Mouse (Mus musculus) cerebellum, adult 9-10 months (tissue): ENCODE data around the gene Slc44a3.
A peak's percentile ranks its signal among the peaks of the same experiment; 100 is the strongest.

Experiments used
- DNase-seq: peaks from one replicate; pipeline ENCODE4 v3.0.0; 2022

Slc44a3 gene

DNA sequence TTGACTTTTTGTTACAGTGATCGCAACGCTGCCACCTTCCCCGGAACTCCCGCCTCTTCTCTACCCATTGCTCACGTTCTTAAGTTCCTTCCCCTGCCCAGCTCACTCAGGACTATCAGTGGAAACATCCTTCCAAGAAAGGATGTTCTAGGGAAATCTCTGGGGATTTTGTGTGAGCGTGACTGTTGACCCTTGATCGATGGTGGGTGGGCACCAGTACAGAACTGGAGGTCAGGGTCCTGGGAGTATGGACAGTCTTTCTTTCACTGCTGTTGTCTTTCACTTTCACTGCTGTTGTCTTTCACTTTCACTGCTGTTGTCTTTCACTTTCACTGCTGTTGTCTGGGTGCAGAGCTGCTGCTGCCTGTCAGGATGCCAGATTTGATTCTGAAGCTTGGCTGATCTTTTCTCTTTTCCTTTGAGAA lies 38.2 kb downstream of the Slc44a3 start:
- no peak for DNase-seq

- no peak for DNase-seq
Measured at GRCm38 (mm10) chr3:121492026-121492425, 40.2 kb downstream of the Slc44a3 start.

GRCm38 (mm10) chr3:121490941-121491340 lies 41.3 kb downstream of the Slc44a3 start:
- DNase-seq: no peak

GRCm38 (mm10) chr3:121489462-121490118 lies 42.6 kb downstream of the Slc44a3 start:
- DNase-seq: peak; percentile 6

GRCm38 (mm10) chr3:121485201-121485600 lies 47.0 kb downstream of the Slc44a3 start:
- DNase-seq: no peak

DNA sequence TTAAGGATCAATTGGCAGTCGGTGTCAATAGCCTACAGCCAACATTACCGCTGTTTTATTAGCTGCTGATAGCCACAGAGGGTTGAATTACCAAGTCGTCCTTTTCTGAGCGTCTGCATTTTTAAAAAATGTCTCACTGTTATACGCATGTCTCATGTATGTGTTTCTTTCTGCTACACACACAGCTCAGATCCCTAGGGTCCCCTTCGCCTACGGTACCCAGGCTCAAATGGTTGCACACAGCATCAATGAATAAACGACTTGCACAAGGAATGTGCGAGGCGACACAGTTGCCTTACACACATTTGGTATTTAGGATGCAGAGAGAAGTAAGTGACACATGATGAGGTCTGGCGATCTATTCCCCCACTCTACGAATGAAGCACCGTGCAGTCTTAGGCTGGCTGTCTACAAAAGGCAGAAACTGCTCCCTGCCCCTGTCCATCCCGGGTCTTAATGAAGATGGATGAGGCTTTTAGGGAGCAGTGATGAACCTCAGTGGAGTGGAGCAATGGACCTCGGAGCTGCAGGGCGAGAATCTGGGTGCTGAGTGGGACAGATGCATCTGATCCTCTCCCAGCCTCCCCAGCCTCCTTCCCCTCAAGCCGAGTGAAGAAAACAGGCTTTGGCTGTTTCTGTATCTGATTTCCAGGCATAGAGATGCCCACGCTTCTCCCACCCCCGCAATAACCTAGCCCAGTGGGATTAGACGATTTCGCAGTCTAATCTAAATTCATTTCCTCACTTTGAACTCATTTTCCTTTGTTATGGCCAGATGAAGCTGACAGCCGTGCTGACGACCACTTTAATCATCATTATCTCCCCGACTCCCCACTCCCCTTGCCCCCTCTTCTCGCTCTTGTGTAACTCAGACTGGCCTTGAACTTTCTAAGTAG lies 48.7 kb downstream of the Slc44a3 start:
- no peak for DNase-seq

- DNase-seq: no peak
Measured at GRCm38 (mm10) chr3:121481564-121481963, 50.6 kb downstream of the Slc44a3 start.

- DNase-seq: no peak
Measured at GRCm38 (mm10) chr3:121480961-121481436, 51.2 kb downstream of the Slc44a3 start.

GRCm38 (mm10) chr3:121480030-121480960 lies 51.9 kb downstream of the Slc44a3 start:
- no peak for DNase-seq

- no peak for DNase-seq
Measured at GRCm38 (mm10) chr3:121474738-121475137, 57.5 kb downstream of the Slc44a3 start.

DNA sequence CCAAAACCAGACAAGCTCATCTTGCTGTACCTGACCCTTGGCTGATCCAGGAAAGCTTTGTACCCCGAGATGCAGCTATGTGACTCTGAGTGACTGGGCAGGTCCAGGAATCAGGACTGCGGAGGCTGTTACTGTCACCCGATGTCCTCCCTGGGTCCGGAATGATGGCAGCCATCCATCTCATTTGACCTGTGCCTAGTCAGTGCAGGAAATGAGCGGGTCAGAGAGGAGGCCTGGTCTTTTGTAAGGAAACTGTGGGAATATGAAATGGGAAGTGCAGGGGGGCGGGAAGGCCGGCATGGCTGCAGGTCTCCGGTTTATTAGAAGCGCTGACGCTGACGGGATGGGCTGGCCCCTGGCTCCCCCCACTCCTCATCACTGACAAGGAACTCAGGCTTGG lies 60.5 kb downstream of the Slc44a3 start:
- DNase-seq: no peak

DNA sequence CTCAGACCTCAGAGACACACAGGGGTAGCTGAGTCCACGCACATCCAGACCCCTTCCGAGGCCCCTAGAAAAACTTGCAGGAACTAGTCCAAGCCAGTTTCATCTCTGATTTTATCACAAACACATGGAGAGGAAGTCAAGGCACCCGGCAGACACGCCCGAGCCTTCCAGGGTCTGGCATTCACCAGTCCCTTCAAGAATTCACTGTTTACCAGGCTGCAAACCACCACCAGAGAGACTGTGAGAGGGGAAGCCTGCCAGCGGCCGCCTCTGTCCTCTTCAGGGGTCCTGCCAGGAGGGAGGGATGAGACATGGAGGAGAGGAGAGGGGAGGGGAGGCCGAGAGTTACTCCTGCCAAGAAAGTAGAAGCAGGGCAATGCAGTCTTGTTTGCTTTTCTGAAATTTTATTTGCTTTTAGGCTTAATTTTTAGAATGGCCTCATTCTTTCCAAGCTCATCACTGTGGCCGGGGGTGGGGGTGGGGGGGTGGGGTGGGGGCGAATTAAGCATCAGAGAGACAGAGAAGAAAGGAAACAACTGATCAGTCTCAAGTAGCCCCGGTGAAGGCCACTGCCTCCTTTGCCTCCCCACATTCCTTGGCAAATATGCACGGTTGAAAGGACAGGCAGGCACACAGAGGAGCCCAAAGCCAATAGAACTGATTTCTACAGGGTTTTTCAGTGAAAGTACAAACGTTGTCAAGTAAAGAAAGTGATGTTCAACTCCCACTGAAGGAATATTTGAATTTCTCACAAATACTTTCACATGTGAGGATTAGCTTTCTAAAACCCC lies 62.8 kb downstream of the Slc44a3 start:
- peak; percentile 10 for DNase-seq

GRCm38 (mm10) chr3:121468136-121468535 lies 64.1 kb downstream of the Slc44a3 start:
- no peak for DNase-seq

- no peak for DNase-seq
Measured at GRCm38 (mm10) chr3:121467094-121467552, 65.1 kb downstream of the Slc44a3 start.

DNA sequence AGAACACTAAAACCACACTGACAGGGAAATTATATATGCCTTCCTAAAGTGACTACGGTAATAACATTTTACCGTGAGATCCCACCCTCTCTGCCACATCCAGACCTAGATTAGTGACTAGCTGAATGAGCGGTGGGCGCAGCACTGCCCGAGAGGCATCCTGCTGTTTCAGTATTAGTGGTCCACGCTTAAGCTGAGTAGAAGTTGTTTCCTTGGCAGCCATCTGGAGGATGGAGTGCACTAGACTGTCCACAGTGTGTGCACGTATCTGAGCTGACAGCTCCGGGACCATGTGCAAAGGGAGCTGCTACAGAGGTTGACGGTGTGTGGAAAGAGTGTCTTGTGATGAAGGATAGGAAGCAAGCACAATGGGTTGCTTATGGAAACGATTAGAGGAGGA lies 66.4 kb downstream of the Slc44a3 start:
- no peak for DNase-seq

DNA sequence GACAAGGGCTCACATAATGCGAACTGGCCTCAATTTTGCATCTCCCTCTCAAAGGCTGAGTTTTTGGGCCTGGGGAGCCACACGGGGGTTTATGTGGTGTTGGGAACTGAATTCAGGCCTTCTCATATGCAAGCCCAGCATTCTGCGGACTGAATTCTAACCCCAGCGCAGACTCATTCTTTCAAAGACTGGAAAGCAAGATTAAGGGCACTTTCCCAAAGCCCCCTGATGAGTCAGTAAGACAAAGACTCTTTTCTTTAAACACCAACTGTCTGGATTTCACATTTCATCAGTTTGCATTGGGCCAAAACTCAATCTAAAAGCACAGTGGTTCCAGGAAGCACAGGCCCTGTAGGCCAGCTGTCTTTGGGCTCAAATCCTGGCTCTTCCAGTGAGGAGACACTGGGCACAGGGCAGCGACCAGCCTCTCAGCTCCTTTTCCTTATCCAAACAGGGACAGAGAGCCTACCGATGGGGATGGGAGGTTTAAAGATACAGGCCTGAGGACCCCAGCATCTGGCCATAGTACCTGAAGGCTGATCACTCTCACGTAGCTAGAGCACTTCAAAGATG lies 67.4 kb downstream of the Slc44a3 start:
- DNase-seq: peak; percentile 14

DNA sequence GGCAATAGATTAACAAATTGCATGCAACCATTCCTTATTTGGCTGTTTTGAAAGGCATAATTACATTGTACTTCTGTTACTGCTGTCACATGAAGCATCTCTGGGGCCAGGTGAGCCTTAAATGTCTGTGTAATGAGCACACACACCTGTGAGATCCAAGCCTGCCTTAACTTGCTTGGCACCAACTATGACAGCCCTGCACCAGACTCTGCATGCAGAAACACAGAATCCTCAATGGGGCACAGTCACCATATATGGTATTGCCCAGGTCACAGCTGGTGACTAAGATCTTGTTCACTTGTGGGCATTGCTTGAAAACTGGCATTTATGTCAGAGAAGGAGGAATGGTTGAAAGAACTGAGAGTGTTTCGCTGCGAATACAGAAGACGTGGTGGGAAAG lies 69.4 kb downstream of the Slc44a3 start:
- DNase-seq: no peak

GRCm38 (mm10) chr3:121461477-121461876 lies 70.7 kb downstream of the Slc44a3 start:
- DNase-seq: no peak

- DNase-seq: no peak
Measured at GRCm38 (mm10) chr3:121460473-121461193, 71.6 kb downstream of the Slc44a3 start.

GRCm38 (mm10) chr3:121458545-121459492 lies 73.4 kb downstream of the Slc44a3 start:
- no peak for DNase-seq
